Mouse (Mus musculus): ENCODE data around the gene Lrrc36. TPM values are rescaled to one million over a fixed set of nuclear protein-coding genes. Genes with fewer than 3 reads are reported as not detected.

Lrrc36 gene
- total RNA-seq, 4 experiments from 2014 or later: 0.19 to 0.56 (median 0.45) TPM

DNA sequence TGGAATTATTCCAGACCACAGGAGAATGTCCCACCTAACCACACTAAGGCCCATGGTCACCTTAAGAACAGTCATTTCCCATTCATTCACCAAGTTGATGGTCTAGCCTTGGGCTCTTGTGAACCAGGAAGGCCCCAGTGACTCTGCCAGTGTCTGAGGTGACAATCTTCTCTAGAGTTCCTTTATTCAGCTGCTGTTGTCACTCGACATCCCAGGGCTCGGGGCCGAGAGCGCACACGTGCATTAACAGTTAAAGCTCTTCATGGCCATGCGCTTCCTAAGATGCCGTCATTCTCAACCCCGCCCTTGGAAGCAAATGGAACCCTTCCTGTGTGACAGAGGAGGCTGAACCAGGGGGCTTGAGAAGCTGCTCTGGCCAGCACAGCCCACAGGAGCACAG is 68.8 kb downstream of the Lrrc36 start:
- DNase-seq (ENCODE audit: low spot score): no peak

DNA sequence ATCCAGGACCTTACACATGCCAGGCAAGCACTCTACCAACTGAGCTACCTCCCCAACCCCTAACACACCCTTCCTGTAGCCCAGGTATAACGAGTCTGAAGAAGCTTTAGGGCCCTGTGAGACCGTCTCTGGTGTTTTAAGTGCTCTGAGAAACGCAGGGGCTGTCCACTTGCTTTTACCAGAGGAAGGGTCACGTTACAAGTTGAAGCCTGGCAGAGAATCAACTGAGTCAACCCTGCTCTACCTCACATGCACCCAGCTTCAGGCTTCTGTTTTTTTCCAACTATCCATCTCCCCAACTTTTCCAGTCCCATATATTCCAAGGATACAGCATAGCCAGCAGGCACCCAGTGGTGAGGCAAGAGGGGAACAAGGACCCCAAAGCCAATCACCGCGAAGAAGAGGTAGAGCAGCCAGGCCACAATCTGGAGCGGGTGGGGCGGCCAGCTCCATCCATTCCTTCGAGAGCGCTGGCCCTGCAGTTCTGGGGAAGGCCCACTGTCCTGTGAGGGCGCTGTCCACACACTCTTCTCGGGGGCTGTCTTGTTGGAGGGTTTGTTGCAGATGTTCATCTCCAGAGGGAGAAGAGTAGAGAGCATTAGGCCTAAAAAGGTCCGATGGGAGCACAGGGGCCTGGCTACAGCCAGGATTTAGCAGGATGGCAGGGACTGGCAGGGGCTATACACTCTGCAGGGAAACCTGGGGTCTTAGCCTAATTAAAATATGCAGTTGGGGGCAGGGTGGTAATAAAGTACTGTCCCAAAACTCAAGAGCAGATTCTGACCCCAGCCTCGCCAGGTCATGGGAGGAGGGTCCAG is 70.0 kb downstream of the Lrrc36 start:
- peak; percentile 69 for DNase-seq (ENCODE audit: low spot score)

DNA sequence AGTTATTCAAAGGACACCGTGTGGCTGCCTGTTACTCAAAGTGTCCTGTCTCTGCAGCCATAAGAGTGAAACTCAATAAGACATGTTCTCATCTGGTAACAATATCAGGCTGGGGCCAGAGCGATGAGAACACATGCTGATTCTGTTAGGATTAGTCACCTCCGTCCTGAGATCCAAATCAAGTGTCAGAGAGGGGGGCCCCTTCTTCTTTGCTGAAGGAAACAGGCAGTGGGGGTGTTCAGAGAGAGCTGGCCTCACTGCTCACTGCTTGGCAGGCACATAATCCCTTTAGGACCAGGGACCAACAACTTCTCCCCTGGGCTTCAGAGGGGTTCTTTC is 70.6 kb downstream of the Lrrc36 start:
- DNase-seq (ENCODE audit: low spot score): no peak

DNA sequence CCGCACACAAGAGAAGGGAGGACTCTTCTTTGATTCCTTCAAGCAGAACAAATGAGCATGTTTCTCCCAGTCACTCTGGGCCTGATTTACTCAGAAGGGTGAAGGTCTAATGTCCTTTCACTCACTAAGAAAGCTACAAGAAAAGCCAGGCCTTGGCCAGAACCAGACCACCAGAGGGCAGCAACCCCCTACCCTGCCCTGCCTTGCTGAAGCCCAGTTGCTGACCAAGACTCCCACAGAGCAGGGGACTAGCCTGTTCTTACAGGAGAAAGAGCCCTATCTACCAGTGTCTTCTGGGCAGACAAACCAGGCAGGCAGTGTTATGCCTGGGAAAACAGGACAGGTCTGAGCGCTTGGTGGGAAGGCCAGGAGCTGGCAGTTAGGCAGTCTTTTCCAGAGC is 71.0 kb downstream of the Lrrc36 start:
- no peak for DNase-seq (ENCODE audit: low spot score)

DNA sequence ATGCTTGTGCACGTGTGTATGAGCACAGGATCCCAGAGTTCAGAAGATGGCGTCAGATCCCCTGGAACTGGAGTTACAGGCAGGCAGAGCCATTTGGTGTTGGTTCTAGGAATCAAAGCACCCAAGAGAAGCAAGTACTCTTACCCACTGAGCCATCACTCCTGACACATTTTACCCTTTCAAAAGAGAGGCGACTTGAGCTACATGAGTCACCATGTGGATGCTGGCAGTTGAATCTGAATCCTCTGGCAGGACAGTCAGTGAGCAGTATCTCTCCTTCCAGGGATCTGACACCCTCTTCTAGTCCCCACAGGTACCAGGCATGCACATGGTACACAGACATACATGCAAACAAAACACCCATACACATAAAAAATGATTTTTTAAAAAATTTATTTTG is 74.7 kb downstream of the Lrrc36 start:
- DNase-seq (ENCODE audit: low spot score): no peak

DNA sequence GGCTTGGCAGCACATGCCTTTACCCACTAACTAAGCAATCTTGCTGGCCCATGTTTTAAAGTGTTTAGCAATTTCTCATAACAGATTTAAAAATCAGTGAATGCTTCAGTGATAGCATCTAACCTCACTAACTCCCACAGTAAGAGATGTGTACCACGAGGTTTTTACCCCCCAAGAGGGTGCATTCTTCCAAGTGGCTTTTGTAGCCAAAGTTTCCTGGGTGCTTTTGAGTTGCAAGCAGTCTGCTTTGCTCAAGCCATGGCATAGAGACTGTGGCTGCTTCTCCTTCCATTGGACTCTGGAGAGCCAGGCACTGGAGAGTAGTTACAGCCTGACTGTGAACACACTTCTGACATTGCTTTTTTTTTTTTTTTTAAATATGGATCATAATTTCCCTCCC is 75.9 kb downstream of the Lrrc36 start:
- no peak for DNase-seq (ENCODE audit: low spot score)

DNA sequence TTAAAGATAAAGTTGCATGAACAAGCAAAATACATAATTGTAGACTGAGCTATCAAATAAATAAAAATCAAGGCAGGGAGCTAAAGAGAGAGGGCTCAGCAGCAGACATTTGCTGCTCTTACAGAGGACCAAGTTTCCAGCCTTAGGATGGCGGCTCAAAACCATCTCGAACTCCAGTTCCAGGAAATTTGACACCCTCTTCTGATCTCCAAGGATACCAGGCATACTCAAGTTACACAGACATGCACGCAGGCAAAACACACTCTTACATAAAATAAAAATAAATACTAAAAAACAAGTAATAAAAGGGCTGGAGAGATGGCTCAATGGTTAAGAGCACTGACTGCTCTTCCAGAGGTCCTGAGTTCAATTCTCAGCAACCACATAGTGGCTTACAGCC is 80.1 kb downstream of the Lrrc36 start:
- no peak for DNase-seq (ENCODE audit: low spot score)

DNA sequence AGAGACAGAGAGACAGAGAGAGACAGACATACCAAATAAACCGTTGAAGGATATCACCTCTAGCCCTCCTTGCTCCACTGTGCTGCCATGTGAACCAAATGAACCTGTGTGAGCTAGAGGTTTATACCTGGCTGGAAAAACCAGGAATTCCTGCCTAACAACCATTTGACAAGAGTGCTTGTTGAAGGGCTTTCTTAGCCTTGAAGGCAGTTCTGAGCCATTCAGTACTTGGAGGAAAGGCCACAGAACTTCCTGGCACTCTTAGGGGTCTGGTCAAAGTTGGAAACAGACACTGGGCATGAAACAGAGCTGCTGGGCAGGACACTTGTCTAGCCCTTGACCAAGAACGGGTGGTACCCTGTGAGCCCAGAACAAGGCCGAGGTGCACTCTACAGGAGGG is 81.2 kb downstream of the Lrrc36 start:
- DNase-seq (ENCODE audit: low spot score): no peak

DNA sequence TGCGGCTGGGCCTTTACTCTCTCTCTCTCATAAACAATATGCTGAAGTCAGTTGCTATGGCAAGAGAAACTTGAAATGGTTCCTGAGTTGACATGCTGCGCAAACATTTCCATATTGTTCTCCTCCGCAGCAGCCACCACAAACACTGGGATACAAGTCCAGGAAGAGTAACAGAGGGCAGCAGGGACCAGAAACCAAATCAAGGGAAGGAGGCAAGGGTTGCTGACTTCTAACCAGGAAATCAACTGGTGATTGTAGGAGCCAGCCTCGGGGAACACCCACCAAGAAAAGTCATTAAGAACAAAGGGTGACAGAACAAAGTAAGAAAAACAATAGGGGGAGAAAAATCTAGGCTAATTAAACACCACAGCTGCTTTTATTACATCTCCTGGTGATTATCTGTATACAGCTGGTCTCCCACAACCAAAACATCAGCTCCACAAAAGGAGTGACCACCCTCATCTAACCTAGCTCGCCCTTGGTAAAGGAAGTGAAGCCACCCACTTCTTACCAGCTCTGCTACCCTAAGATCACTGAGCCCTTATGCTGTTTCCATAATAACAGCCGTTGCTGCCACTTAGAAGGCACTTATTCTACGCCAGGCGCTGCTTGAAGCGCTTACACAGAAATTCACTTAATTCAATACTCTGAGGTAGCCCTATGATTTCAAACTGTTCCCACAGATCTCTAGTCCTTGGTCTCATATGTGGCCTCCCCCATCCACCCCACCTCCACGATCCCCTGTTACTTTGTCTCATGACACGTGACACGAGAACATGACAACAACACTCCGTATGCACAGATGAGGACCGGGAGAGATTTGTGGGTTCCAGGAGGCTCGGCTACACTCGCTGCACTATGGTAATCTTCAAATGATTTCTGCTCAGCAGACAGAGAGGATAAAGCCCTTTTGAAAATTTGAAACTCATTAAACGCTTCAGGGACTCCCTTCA is 82.3 kb downstream of the Lrrc36 start:
- DNase-seq (ENCODE audit: low spot score): no peak

DNA sequence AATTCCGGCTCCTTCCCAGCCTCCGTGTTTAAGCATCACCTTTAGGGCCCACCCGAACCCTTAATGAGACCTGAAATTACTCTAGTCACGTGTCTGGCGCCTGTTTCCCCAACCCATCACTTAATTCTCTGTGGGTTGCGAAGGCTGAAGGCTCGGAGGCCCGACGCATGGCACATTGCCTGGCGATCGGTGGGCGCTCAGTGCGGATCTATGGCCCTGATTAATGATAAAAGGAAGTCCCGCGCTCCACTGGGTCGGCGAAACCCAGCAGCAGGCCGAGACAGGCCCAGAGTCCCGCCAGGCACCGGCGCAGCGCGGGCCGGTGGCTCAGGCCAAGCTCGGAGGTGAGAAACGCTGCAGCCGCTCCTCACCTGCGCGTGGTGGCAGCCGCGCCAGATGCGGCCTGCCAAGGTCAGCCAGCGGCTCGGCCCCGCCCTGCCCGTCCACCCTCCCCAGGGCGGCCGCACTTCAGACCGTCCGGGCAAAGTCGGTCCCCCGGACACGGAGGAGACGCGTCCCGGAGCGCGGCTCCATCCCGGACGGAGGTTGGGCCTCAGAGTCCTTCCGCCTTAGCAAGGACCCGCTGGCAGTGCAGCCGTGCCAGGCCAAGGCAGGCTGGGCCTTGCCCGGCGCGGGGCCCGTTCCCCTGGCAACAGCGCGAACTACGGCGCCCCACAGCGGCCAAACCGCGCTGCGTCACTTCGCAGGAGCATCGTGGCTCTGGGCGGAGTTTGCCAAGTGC is 83.2 kb downstream of the Lrrc36 start, which contains the start of gene Zdhhc1:
Zdhhc1 (minus strand) TSS at position 464 of the 742 bp plus-strand sequence.
- peak; percentile 89 for DNase-seq (ENCODE audit: low spot score)

DNA sequence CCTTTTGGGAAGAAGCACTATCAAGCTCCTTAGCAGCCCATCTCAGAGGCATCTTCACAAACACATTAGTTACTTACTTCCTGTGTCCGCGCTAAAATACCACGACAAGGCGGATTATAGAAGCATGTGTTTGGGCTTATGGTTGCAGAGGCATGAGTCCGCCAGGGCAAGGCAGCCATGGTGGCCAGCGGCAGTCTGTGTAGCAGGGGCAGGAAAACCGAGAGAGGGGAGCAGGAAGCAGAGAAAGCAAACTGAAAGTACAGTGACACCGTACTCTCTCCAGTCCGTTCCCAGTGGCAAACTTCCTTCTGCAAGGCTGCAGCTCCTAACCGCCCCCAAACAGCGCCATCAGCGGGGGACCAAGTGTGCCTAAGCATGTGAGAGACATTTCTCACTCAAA is 86.4 kb downstream of the Lrrc36 start:
- no peak for DNase-seq (ENCODE audit: low spot score)

DNA sequence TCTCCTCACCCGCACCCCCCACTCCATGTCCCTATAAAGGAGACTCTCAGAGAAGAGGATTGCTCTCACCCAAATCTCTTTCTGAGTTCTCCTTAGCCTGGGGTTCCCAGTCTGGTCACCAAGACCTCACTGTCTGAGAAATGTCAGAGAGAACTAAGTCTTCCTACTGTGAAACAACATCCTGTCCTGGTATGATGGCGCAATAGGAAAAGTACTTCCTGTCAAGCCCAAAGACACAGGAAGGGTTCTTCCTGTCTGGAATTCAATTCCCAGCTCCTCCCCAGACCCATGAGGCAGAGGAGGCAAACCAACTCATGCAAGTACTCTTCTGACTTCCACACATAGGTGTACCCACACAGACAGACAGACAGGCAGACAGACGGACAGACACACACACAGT is 91.2 kb downstream of the Lrrc36 start:
- peak; percentile 61 for DNase-seq (ENCODE audit: low spot score)

DNA sequence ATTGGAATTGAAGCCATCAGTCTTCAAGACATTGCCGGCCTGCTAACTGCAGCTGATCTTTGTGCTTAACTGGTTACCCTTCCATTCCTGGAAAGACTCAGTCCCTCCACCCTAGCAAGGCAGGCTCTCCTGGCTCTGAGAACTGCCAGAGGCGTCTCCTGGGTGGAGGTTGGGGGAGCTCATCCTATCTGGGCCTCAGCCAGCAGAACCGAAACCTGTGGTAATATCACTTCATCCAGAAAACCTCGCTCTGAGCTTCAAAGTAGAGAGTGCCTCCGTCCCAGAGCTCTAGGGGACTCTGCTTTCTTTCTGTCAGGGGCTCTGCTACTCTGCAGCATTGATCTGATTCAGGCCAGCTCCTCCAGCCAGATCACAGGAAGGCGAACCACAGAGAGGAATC is 93.6 kb downstream of the Lrrc36 start:
- no peak for DNase-seq (ENCODE audit: low spot score)

DNA sequence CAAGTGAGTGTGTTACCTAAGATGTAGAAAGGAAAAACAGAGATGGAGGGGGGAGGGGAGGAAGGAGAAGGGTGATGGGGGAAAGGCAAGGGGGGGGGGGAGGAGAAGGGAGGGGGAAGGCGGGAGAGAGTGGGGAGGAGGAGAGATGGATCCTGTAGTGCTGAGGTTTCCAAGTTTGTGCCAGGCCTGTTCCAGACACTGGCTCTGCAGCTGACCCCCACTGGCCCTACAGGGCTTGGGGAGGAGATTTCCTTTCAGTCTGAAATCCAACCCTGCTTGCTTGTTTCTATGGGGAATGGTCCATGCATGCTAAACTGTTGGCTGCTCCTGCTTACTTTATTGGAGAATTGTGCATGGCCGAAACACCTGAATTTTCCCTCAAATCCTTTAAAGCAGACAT is 95.4 kb downstream of the Lrrc36 start:
- no peak for DNase-seq (ENCODE audit: low spot score)

DNA sequence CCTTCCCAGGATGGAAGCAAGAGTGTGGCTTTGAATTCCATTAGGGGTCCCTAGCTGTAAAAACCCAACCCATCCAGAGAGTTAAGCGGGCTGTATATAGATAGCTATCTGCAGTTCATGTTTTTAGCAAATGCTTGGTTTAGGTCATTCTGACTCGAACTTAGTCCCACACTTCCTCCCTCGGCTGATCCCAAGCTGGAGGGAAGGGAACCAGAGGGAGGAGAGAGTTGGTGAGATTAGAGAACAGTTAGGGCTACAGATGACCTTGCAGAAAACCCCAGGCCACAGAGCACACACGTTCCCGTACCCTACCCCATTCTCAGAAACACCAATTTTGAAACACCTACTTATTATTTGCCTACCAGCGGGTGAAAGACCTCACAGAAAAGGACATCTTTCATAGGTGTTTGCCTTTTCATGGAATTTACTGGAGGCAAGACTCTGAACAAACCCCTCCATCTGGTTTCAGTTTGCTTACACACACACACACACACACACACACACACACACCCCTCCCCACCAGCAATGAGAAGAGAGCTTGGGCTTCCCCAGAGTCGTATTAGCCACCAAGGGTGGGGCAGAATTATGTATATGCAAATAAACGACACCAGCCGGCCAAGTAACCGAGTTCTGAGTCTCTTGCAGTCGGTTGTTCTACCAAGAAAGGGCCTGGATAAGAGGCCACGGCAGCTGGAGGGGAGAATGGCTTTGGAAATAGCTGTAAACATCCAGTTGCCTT is 96.8 kb downstream of the Lrrc36 start:
- DNase-seq (ENCODE audit: low spot score): no peak

Other genes with a start within 250 kb of the Lrrc36 start
- 10 to 100 TPM; 19.2 to 21.8 (median 21.0) TPM for gene Cbfb, start 242.9 kb upstream of the Lrrc36 start, total RNA-seq (2022)
- gene D230025D16Rik, start 188.4 kb upstream of the Lrrc36 start, total RNA-seq (2022): 10 to 100 TPM; 14.4 to 20.9 (median 17.4) TPM
- gene B3gnt9, start 158.4 kb upstream of the Lrrc36 start, total RNA-seq (2022): 1 to 10 TPM; 2.5 to 3.8 (median 3.4) TPM
- 1 to 10 TPM; 3.7 to 5.7 (median 5.2) TPM for gene Tradd, start 149.0 kb upstream of the Lrrc36 start, total RNA-seq (2022)
- gene Fbxl8, start 148.9 kb upstream of the Lrrc36 start, total RNA-seq (2022): 1 to 10 TPM; 2.0 to 2.6 (median 2.5) TPM
- gene Hsf4, start 143.8 kb upstream of the Lrrc36 start, total RNA-seq (2022): 1 to 10 TPM; 3.3 to 5.0 (median 4.5) TPM
- 10 to 100 TPM; 23.7 to 28.3 (median 27.1) TPM for gene Nol3, start 137.4 kb upstream of the Lrrc36 start, total RNA-seq (2022)
- gene 4931428F04Rik, start 123.7 kb upstream of the Lrrc36 start, total RNA-seq (2022): 1 to 10 TPM; 1.1 to 1.6 (median 1.5) TPM
- 1 to 10 TPM; 3.6 to 6.2 (median 4.8) TPM for gene Exoc3l, start 117.5 kb upstream of the Lrrc36 start, total RNA-seq (2022)
- gene E2f4, start 115.9 kb upstream of the Lrrc36 start, total RNA-seq (2022): 10 to 100 TPM; 18.7 to 21.9 (median 21.4) TPM
- gene Elmo3, start 108.0 kb upstream of the Lrrc36 start, total RNA-seq (2022): 1 to 10 TPM in 3 of 4 experiments, under 1 TPM in 1; 0.75 to 1.8 (median 1.3) TPM
- gene Lrrc29, start 87.3 kb upstream of the Lrrc36 start, total RNA-seq (2022): 1 to 10 TPM in 2 of 4 experiments, under 1 TPM in 2; 0.69 to 1.8 (median 1.1) TPM
- 10 to 100 TPM; 23.9 to 28.1 (median 26.0) TPM for gene Tmem208, start 87.2 kb upstream of the Lrrc36 start, total RNA-seq (2022)
- gene Fhod1, start 65.6 kb upstream of the Lrrc36 start, total RNA-seq (2022): 1 to 10 TPM; 5.8 to 8.1 (median 6.3) TPM
- under 1 TPM; 0.41 to 0.79 (median 0.48) TPM for gene Slc9a5, start 64.7 kb upstream of the Lrrc36 start, total RNA-seq (2022)
- not detected for gene Plekhg4, start 40.3 kb upstream of the Lrrc36 start, total RNA-seq (2022)
- under 1 TPM in 3 of 4 experiments, not detected in 1; 0.11 to 0.31 (median 0.28) TPM for gene Kctd19, start 69 bp upstream of the Lrrc36 start, total RNA-seq (2022)
- gene Tppp3, start 58.0 kb downstream of the Lrrc36 start, total RNA-seq (2022): 10 to 100 TPM; 25.8 to 42.5 (median 34.9) TPM
- 10 to 100 TPM; 13.0 to 15.3 (median 13.5) TPM for gene Zdhhc1, start 83.3 kb downstream of the Lrrc36 start, total RNA-seq (2022)
- under 1 TPM in 1 of 4 experiments, not detected in 3; 0.22 TPM for gene Hsd11b2, start 105.2 kb downstream of the Lrrc36 start, total RNA-seq (2022)
- 10 to 100 TPM; 41.6 to 53.8 (median 51.7) TPM for gene Atp6v0d1, start 152.5 kb downstream of the Lrrc36 start, total RNA-seq (2022)
- 10 to 100 TPM; 45.5 to 50.0 (median 47.4) TPM for gene Ripor1, start 191.7 kb downstream of the Lrrc36 start, total RNA-seq (2022)
- 10 to 100 TPM; 37.4 to 46.3 (median 40.7) TPM for gene Ctcf, start 223.0 kb downstream of the Lrrc36 start, total RNA-seq (2022)
- not detected for gene Agrp, start 223.8 kb downstream of the Lrrc36 start, total RNA-seq (2022)

All from heart, adult 8-10 months (tissue).